In the genomic region with DNA sequence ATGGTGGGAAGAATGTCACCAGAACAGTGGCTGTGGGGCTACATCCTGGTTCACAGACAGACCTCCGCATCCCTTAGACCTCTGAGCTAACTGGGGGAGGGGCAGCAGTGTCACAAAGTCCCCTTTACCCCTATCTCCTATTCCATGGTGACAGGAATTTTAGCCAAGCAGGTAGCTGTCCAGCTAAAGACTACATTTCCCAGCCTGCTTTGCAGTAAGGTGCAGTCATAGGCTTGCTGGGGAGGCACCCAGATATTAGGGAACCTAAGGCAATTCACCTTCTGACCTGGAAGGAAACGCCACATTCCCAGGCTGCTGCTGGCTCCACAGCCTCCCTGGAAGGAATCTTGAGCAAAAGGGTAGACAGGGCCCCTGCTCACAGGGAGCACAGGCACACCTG, we compare ENCODE assay signal across 32 mouse cellular contexts. TPM values are rescaled to one million over a fixed set of nuclear protein-coding genes. Genes with fewer than 3 reads are reported as not detected.
"Had no signal": no experiment of that assay in that cellular context is flagged by ENCODE, and none has a peak within 500 bp of the region (broad histone marks: within the 10 kb centered on the region; RNA-seq: fewer than 3 reads in every experiment).

No protein-coding gene starts in this region.

- H3K4me2 ChIP-seq: heart, embryonic 11.5 days; heart, embryonic 12.5 days; heart, embryonic 13.5 days; heart, embryonic 15.5 days; hindbrain, embryonic 12.5 days; hindbrain, embryonic 13.5 days; hindbrain, embryonic 14.5 days; hindbrain, embryonic 15.5 days; intestine, embryonic 15.5 days; kidney, embryonic 15.5 days had no signal

- H3K27ac ChIP-seq: heart, embryonic 13.5 days; heart, embryonic 15.5 days; hindbrain, embryonic 12.5 days; hindbrain, embryonic 13.5 days; hindbrain, embryonic 14.5 days; hindbrain, embryonic 15.5 days; hindbrain, postnatal 0 days; intestine, embryonic 15.5 days; kidney, embryonic 15.5 days; kidney, postnatal 0 days; layer of hippocampus, adult 2 months; left cerebral cortex, adult 2 months had no signal

- H3K27me3 ChIP-seq: hindbrain, embryonic 13.5 days; hindbrain, embryonic 15.5 days; intestine, embryonic 15.5 days; kidney, embryonic 15.5 days had no signal

- H3K36me3 ChIP-seq: heart, embryonic 12.5 days; heart, embryonic 13.5 days; heart, embryonic 15.5 days; hindbrain, embryonic 10.5 days; hindbrain, embryonic 12.5 days; hindbrain, embryonic 13.5 days; hindbrain, embryonic 15.5 days; intestine, embryonic 15.5 days; kidney, embryonic 15.5 days had no signal

- H3K9ac ChIP-seq: heart, embryonic 12.5 days; heart, embryonic 13.5 days; heart, embryonic 15.5 days; hindbrain, embryonic 12.5 days; hindbrain, embryonic 13.5 days; hindbrain, embryonic 14.5 days; hindbrain, embryonic 15.5 days; intestine, embryonic 15.5 days; kidney, embryonic 15.5 days had no signal

- H3K4me3 ChIP-seq: heart, embryonic 12.5 days; heart, embryonic 13.5 days; heart, embryonic 15.5 days; hindbrain, embryonic 10.5 days; hindbrain, embryonic 12.5 days; hindbrain, embryonic 13.5 days; hindbrain, embryonic 15.5 days; intestine, embryonic 15.5 days; kidney, embryonic 15.5 days; layer of hippocampus, adult 2 months; left cerebral cortex, adult 2 months had no signal

- DNase-seq: heart, postnatal 10 days; heart, postnatal 14 days; heart, postnatal 36 days; heart, postnatal 4 days; kidney, adult 11 months; kidney, adult 18-20 months; kidney, adult 2 months; kidney, adult 8-10 months; kidney, adult 9 months; kidney, postnatal 10 days; kidney, postnatal 25 days; kidney, postnatal 36 days; kidney, postnatal 4 days; layer of hippocampus, adult 9-11 months; layer of hippocampus, postnatal 36 days had no signal

- H3K4me1 ChIP-seq: heart, embryonic 15.5 days; hindbrain, embryonic 12.5 days; hindbrain, embryonic 13.5 days; hindbrain, embryonic 15.5 days had no signal

- H3K9me3 ChIP-seq: heart, embryonic 12.5 days; heart, embryonic 13.5 days; heart, embryonic 15.5 days; hindbrain, embryonic 10.5 days; hindbrain, embryonic 12.5 days; hindbrain, embryonic 13.5 days; hindbrain, embryonic 15.5 days; intestine, embryonic 15.5 days; kidney, embryonic 15.5 days had no signal

RNA-seq across cellular contexts. Expression of gene Grm4, which starts 20.1 kb away (rescaled TPM):
- total RNA-seq: hematopoietic stem cell, adult 5-6 weeks had no signal
- polyA plus RNA-seq: heart, embryonic 14.5 days had no signal
